Mouse (Mus musculus): ENCODE data around the gene Duox2.

The Duox2 gene

GRCm38 (mm10) chr2:122301921-122302573 is 3.8 kb upstream of the Duox2 start:
- DNase-seq (ENCODE audit: low read depth) = no peak

GRCm38 (mm10) chr2:122301081-122301920 is 3.1 kb upstream of the Duox2 start:
- peak; percentile 63 for DNase-seq (ENCODE audit: low read depth)

- no peak for DNase-seq (ENCODE audit: low read depth)
Measured at GRCm38 (mm10) chr2:122300656-122301020, 2.4 kb upstream of the Duox2 start.

- peak; percentile 23 for DNase-seq (ENCODE audit: low read depth)
Measured at GRCm38 (mm10) chr2:122299911-122300655, 1.8 kb upstream of the Duox2 start.

- DNase-seq (ENCODE audit: low read depth) = peak; percentile 69
Measured at GRCm38 (mm10) chr2:122298596-122299490, 594 bp upstream of the Duox2 start, which contains the start of gene Duoxa2. TSS of gene Duoxa2 (plus strand) at chr2:122298900.

- DNase-seq (ENCODE audit: low read depth) = no peak
Measured at GRCm38 (mm10) chr2:122297271-122298095, 766 bp downstream of the Duox2 start.

GRCm38 (mm10) chr2:122294916-122295315 is 3.3 kb downstream of the Duox2 start:
- no peak for DNase-seq (ENCODE audit: low read depth)

- no peak for DNase-seq (ENCODE audit: low read depth)
Measured at GRCm38 (mm10) chr2:122286137-122286536, 12.1 kb downstream of the Duox2 start.

GRCm38 (mm10) chr2:122284091-122284490 is 14.2 kb downstream of the Duox2 start:
- no peak for DNase-seq (ENCODE audit: low read depth)

GRCm38 (mm10) chr2:122278769-122279168 is 19.5 kb downstream of the Duox2 start:
- DNase-seq (ENCODE audit: low read depth) = no peak

- DNase-seq (ENCODE audit: low read depth) = no peak
Measured at GRCm38 (mm10) chr2:122266407-122267193, 31.6 kb downstream of the Duox2 start.

- no peak for DNase-seq (ENCODE audit: low read depth)
Measured at GRCm38 (mm10) chr2:122264690-122265089, 33.6 kb downstream of the Duox2 start.

GRCm38 (mm10) chr2:122260729-122261128 is 37.5 kb downstream of the Duox2 start:
- DNase-seq (ENCODE audit: low read depth) = no peak

- DNase-seq (ENCODE audit: low read depth) = no peak
Measured at GRCm38 (mm10) chr2:122255997-122256396, 42.3 kb downstream of the Duox2 start.

GRCm38 (mm10) chr2:122247786-122248185 is 50.5 kb downstream of the Duox2 start:
- no peak for DNase-seq (ENCODE audit: low read depth)

GRCm38 (mm10) chr2:122243671-122244131 is 54.5 kb downstream of the Duox2 start:
- DNase-seq (ENCODE audit: low read depth) = peak; percentile 81

- no peak for DNase-seq (ENCODE audit: low read depth)
Measured at GRCm38 (mm10) chr2:122241935-122242334, 56.3 kb downstream of the Duox2 start.

GRCm38 (mm10) chr2:122241226-122241625 is 57.0 kb downstream of the Duox2 start:
- DNase-seq (ENCODE audit: low read depth) = no peak

GRCm38 (mm10) chr2:122240735-122241134 is 57.5 kb downstream of the Duox2 start:
- no peak for DNase-seq (ENCODE audit: low read depth)

All from induced T-regulatory cell, adult 2 months (primary cell).